Mouse (Mus musculus) MEL-GATA-1-ER (cell line): ENCODE results near the gene Abcc8.

Source experiments
- DNase-seq: peaks from one replicate; pipeline ENCODE4 v3.0.0-alpha.2; 2012; ENCODE audit warnings: low read depth; ENCODE audit errors: extremely low read depth

Gene Abcc8

GRCm38 (mm10) chr7:46111212-46111817, 68.5 kb downstream of the Abcc8 start:
- no peak for DNase-seq

GRCm38 (mm10) chr7:46110079-46110478, 69.8 kb downstream of the Abcc8 start:
- DNase-seq = no peak

- no peak for DNase-seq
These were observed 74.3 kb downstream of the Abcc8 start for GRCm38 (mm10) chr7:46105484-46105883.

GRCm38 (mm10) chr7:46104256-46104915, 75.4 kb downstream of the Abcc8 start:
- no peak for DNase-seq

GRCm38 (mm10) chr7:46103771-46104170, 76.1 kb downstream of the Abcc8 start:
- DNase-seq = no peak

GRCm38 (mm10) chr7:46103075-46103591, 76.7 kb downstream of the Abcc8 start:
- no peak for DNase-seq

- peak; percentile 26 for DNase-seq
These were observed 79.3 kb downstream of the Abcc8 start, which contains the start of gene Kcnj11 for GRCm38 (mm10) chr7:46100563-46100962. Kcnj11 (minus strand) TSS chr7:46100764.

GRCm38 (mm10) chr7:46099682-46100081, 80.2 kb downstream of the Abcc8 start:
- DNase-seq = no peak

- DNase-seq = no peak
These were observed 80.9 kb downstream of the Abcc8 start for GRCm38 (mm10) chr7:46098919-46099286.

GRCm38 (mm10) chr7:46098221-46098918, 81.5 kb downstream of the Abcc8 start:
- no peak for DNase-seq

GRCm38 (mm10) chr7:46097319-46097783, 82.5 kb downstream of the Abcc8 start:
- DNase-seq = no peak

GRCm38 (mm10) chr7:46096136-46096535, 83.7 kb downstream of the Abcc8 start:
- DNase-seq = peak; percentile 58

GRCm38 (mm10) chr7:46092803-46093202, 87.0 kb downstream of the Abcc8 start:
- DNase-seq = no peak

GRCm38 (mm10) chr7:46088241-46088640, 91.6 kb downstream of the Abcc8 start:
- DNase-seq = no peak

- DNase-seq = no peak
These were observed 93.5 kb downstream of the Abcc8 start for GRCm38 (mm10) chr7:46086378-46086777.

- no peak for DNase-seq
These were observed 94.9 kb downstream of the Abcc8 start for GRCm38 (mm10) chr7:46084839-46085513.

GRCm38 (mm10) chr7:46084024-46084423, 95.8 kb downstream of the Abcc8 start:
- DNase-seq = no peak

GRCm38 (mm10) chr7:46077675-46078074, 102.2 kb downstream of the Abcc8 start:
- no peak for DNase-seq

- DNase-seq = no peak
These were observed 103.0 kb downstream of the Abcc8 start for GRCm38 (mm10) chr7:46076844-46077243.

GRCm38 (mm10) chr7:46068831-46069230, 111.0 kb downstream of the Abcc8 start:
- no peak for DNase-seq

- DNase-seq = no peak
These were observed 116.5 kb downstream of the Abcc8 start for GRCm38 (mm10) chr7:46063296-46063695.

GRCm38 (mm10) chr7:46061614-46062013, 118.2 kb downstream of the Abcc8 start:
- DNase-seq = no peak
